ENCODE assay signal across 21 mouse cellular contexts in genomic region chr1:172539827-172540226, GRCm38 (mm10). TPM values are rescaled to one million over a fixed set of nuclear protein-coding genes. Genes with fewer than 3 reads are reported as not detected.
DNase-seq lines count a peak whose midpoint lies in the region; ATAC-seq and TF ChIP-seq lines count a peak whose summit lies in the region.
"Had no signal": no experiment of that assay in that cellular context is flagged by ENCODE, and none has a peak within 500 bp of the region (broad histone marks: within the 10 kb centered on the region; RNA-seq: fewer than 3 reads in every experiment).

No protein-coding gene starts in this region.

- TF ChIP-seq CTCF in hindbrain, postnatal 0 days (IDR thresholded peaks at IDR 0.05; ENCODE audit: low read depth): no peak
- no peak for TF ChIP-seq CTCF in kidney, adult 2 months (conservative IDR thresholded peaks at IDR 0.05; ENCODE audit: insufficient read depth, insufficient read length, low read depth, low read length)

- no peak for ATAC-seq in hindbrain, embryonic 15.5 days (ENCODE audit: low FRiP score, low read depth)
- peak; percentile 75; the same call in 1 of the 2 replicates for ATAC-seq in embryonic facial prominence, embryonic 14.5 days (ENCODE audit: low read depth)
- peak; percentile 16; the same call in 1 of the 2 replicates for ATAC-seq in hindbrain, postnatal 0 days
- ATAC-seq in neural tube, embryonic 15.5 days (ENCODE audit: low FRiP score): 0 out of 2 replicates have a peak, but pooled peaks have one; percentile 33
- ATAC-seq: inflammation-experienced regulatory T-cells, adult 6 months; liver, embryonic 12.5 days had no signal

- H3K36me3 ChIP-seq in hindbrain, embryonic 15.5 days: no peaks in the 10 kb centered on the region
- no peaks in the 10 kb centered on the region for H3K36me3 ChIP-seq in hindbrain, embryonic 10.5 days
- no peaks in the 10 kb centered on the region for H3K36me3 ChIP-seq in embryonic facial prominence, embryonic 14.5 days (ENCODE audit: control insufficient read depth, insufficient read depth, low read length)
- H3K36me3 ChIP-seq in hindbrain, postnatal 0 days (ENCODE audit: insufficient read depth, low read length): no peaks in the 10 kb centered on the region
- no peaks in the 10 kb centered on the region for H3K36me3 ChIP-seq in neural tube, embryonic 15.5 days
- H3K36me3 ChIP-seq in kidney, adult 2 months (ENCODE audit: control insufficient read depth, insufficient read depth, low read length): no peaks in the 10 kb centered on the region
- H3K36me3 ChIP-seq: G1E; liver, embryonic 12.5 days; lung, embryonic 15.5 days had no signal

- no peak overlapping the region for H3K9ac ChIP-seq in hindbrain, embryonic 15.5 days
- H3K9ac ChIP-seq in embryonic facial prominence, embryonic 14.5 days (ENCODE audit: low read depth, low read length): no peak overlapping the region
- no peak overlapping the region for H3K9ac ChIP-seq in hindbrain, postnatal 0 days (replicated peaks; ENCODE audit: low read length)
- no peak overlapping the region for H3K9ac ChIP-seq in neural tube, embryonic 15.5 days (replicated peaks)
- H3K9ac ChIP-seq: liver, embryonic 12.5 days; lung, embryonic 15.5 days had no signal

- no peak for TF ChIP-seq POLR2A in kidney, adult 2 months (IDR thresholded peaks at IDR 0.05; ENCODE audit: low read depth, low read length)

- peaks cover 14% of the 10 kb centered on the region for H3K4me1 ChIP-seq in hindbrain, embryonic 15.5 days (replicated peaks)
- H3K4me1 ChIP-seq in hindbrain, embryonic 10.5 days (replicated peaks): peaks cover 8% of the 10 kb centered on the region
- H3K4me1 ChIP-seq in embryonic facial prominence, embryonic 14.5 days (ENCODE audit: control insufficient read depth, insufficient read depth, low read length): 0 out of 2 replicates have a peak, but pooled peaks cover 4% of the 10 kb centered on the region
- H3K4me1 ChIP-seq in hindbrain, postnatal 0 days (ENCODE audit: insufficient read depth, low read length): no peaks in the 10 kb centered on the region; the same call in 1 of the 2 replicates
- H3K4me1 ChIP-seq in neural tube, embryonic 15.5 days: peaks cover 19% of the 10 kb centered on the region
- no peaks in the 10 kb centered on the region for H3K4me1 ChIP-seq in kidney, adult 2 months (ENCODE audit: control insufficient read depth, insufficient read depth, low read length)
- H3K4me1 ChIP-seq: liver, embryonic 12.5 days; lung, embryonic 15.5 days had no signal

- WGBS in hindbrain, embryonic 15.5 days: 54% methylated on average over 6 of the region's 6 CpGs
- 74% methylated on average over 6 of the region's 6 CpGs for WGBS in hindbrain, embryonic 10.5 days
- 45% methylated on average over 6 of the region's 6 CpGs for WGBS in embryonic facial prominence, embryonic 14.5 days
- 47% methylated on average over 6 of the region's 6 CpGs for WGBS in hindbrain, postnatal 0 days
- WGBS in neural tube, embryonic 15.5 days: 54% methylated on average over 6 of the region's 6 CpGs
- WGBS in kidney, adult 2 months: 67% methylated on average over 6 of the region's 6 CpGs

- no peak overlapping the region for H3K4me3 ChIP-seq in hindbrain, embryonic 15.5 days
- H3K4me3 ChIP-seq in hindbrain, embryonic 10.5 days: no peak overlapping the region
- H3K4me3 ChIP-seq in embryonic facial prominence, embryonic 14.5 days (ENCODE audit: low read depth, low read length): no peak overlapping the region
- no peak overlapping the region for H3K4me3 ChIP-seq in hindbrain, postnatal 0 days (ENCODE audit: low read length)
- H3K4me3 ChIP-seq in neural tube, embryonic 15.5 days (replicated peaks): no peak overlapping the region
- H3K4me3 ChIP-seq in kidney, adult 2 months (ENCODE audit: insufficient read depth, low read depth, low read length): no peak overlapping the region
- H3K4me3 ChIP-seq: heart, adult 2 months; liver, embryonic 12.5 days; lung, embryonic 15.5 days had no signal

- DNase-seq in hindbrain, embryonic 10.5 days (ENCODE audit: low spot score): no peak
- DNase-seq in embryonic facial prominence, embryonic 14.5 days (ENCODE audit: low spot score): peak; percentile 58
- DNase-seq in hindbrain, postnatal 0 days (ENCODE audit: low spot score): peak; percentile 45
- no peak for DNase-seq in ovary, postnatal 10 days (ENCODE audit: low spot score)
- DNase-seq in kidney, adult 2 months: no peak
- DNase-seq: adrenal gland, adult 8-10 months; cerebellum, adult 8-10 months; heart, adult 2 months; layer of hippocampus, adult 9-11 months; thymus, adult 18-20 months had no signal

- no peak overlapping the region for H3K4me2 ChIP-seq in hindbrain, embryonic 15.5 days
- H3K4me2 ChIP-seq in embryonic facial prominence, embryonic 14.5 days (ENCODE audit: low read depth, low read length): no peak overlapping the region
- no peak overlapping the region for H3K4me2 ChIP-seq in hindbrain, postnatal 0 days (ENCODE audit: low read depth, low read length)
- no peak overlapping the region for H3K4me2 ChIP-seq in neural tube, embryonic 15.5 days
- H3K4me2 ChIP-seq: liver, embryonic 12.5 days; lung, embryonic 15.5 days had no signal

- H3K27me3 ChIP-seq in hindbrain, embryonic 15.5 days: no peaks in the 10 kb centered on the region
- peaks cover 25% of the 10 kb centered on the region for H3K27me3 ChIP-seq in hindbrain, embryonic 10.5 days (ENCODE audit: insufficient read depth, poor library complexity, severe bottlenecking)
- H3K27me3 ChIP-seq in embryonic facial prominence, embryonic 14.5 days (replicated peaks; ENCODE audit: control insufficient read depth, insufficient read depth, low read length): no peaks in the 10 kb centered on the region
- H3K27me3 ChIP-seq in hindbrain, postnatal 0 days (ENCODE audit: insufficient read depth, low read length): no peaks in the 10 kb centered on the region
- 0 out of 2 replicates have a peak, but pooled peaks cover 3% of the 10 kb centered on the region for H3K27me3 ChIP-seq in neural tube, embryonic 15.5 days (replicated peaks)
- H3K27me3 ChIP-seq in kidney, adult 2 months (replicated peaks; ENCODE audit: control insufficient read depth, insufficient read depth, low read length): no peaks in the 10 kb centered on the region
- H3K27me3 ChIP-seq: lung, embryonic 15.5 days had no signal

- H3K27ac ChIP-seq in hindbrain, embryonic 15.5 days (replicated peaks): peak overlapping the region; percentile 62; the same call in 1 of the 2 replicates
- H3K27ac ChIP-seq in hindbrain, embryonic 10.5 days: no peak overlapping the region
- no peak overlapping the region for H3K27ac ChIP-seq in embryonic facial prominence, embryonic 14.5 days (replicated peaks; ENCODE audit: low read depth, low read length)
- peak overlapping the region; percentile 65; the same call in 1 of the 2 replicates for H3K27ac ChIP-seq in hindbrain, postnatal 0 days
- H3K27ac ChIP-seq in neural tube, embryonic 15.5 days (replicated peaks): peak overlapping the region; percentile 51; the same call in 1 of the 2 replicates
- H3K27ac ChIP-seq in kidney, adult 2 months (ENCODE audit: insufficient read depth, low read depth, low read length): no peak overlapping the region
- H3K27ac ChIP-seq: heart, adult 2 months; kidney, postnatal 0 days; liver, embryonic 12.5 days; lung, embryonic 15.5 days had no signal

- no peaks in the 10 kb centered on the region for H3K9me3 ChIP-seq in hindbrain, embryonic 15.5 days
- H3K9me3 ChIP-seq in hindbrain, embryonic 10.5 days: no peaks in the 10 kb centered on the region
- H3K9me3 ChIP-seq in embryonic facial prominence, embryonic 14.5 days (ENCODE audit: control insufficient read depth, low read length): no peaks in the 10 kb centered on the region
- no peaks in the 10 kb centered on the region for H3K9me3 ChIP-seq in hindbrain, postnatal 0 days (ENCODE audit: low read length)
- H3K9me3 ChIP-seq in neural tube, embryonic 15.5 days (replicated peaks): no peaks in the 10 kb centered on the region; the same call in 1 of the 2 replicates
- H3K9me3 ChIP-seq: liver, embryonic 12.5 days; lung, embryonic 15.5 days had no signal

RNA-seq across cellular contexts. Expression of gene Vsig8, which starts 15.9 kb away (rescaled TPM):
- polyA plus RNA-seq in hindbrain, embryonic 15.5 days (2015; fragmentation: Nextera tagmentation; extraction: Ambion mirVana): 0.71 and 1.1 TPM in 2 replicates
- 0.15 TPM in 1 of 2 replicates, not detected in the other for polyA plus RNA-seq in hindbrain, embryonic 10.5 days (2016; fragmentation: Nextera tagmentation; extraction: Ambion mirVana)
- polyA plus RNA-seq in embryonic facial prominence, embryonic 14.5 days (2014; fragmentation: Nextera tagmentation; extraction: Ambion mirVana): 0.45 and 1.6 TPM in 2 replicates
- total RNA-seq in hindbrain, postnatal 0 days (2014; rRNA removed): 1.9 and 2.9 TPM in 2 replicates
- polyA plus RNA-seq in hindbrain, postnatal 0 days (2015; fragmentation: Nextera tagmentation; extraction: Ambion mirVana): 1.9 and 2.0 TPM in 2 replicates
- 1.4 and 1.9 TPM in 2 replicates for polyA plus RNA-seq in neural tube, embryonic 15.5 days (2015; fragmentation: Nextera tagmentation; extraction: Ambion mirVana)
- 0.38 and 0.41 TPM in 2 replicates for polyA plus RNA-seq in kidney, adult 2 months (2012; rRNA removed)
- total RNA-seq: G1E; gastrocnemius, adult 8-10 months; heart, adult 2 months; megakaryocyte, adult 5-6 weeks had no signal
- polyA plus RNA-seq: G1E; heart, adult 2 months; inflammation-experienced regulatory T-cells, adult 6 months; liver, embryonic 12.5 days had no signal

RNA-seq across cellular contexts. Expression of gene Cfap45, which starts 19.2 kb away (rescaled TPM):
- polyA plus RNA-seq in hindbrain, embryonic 15.5 days (2015; fragmentation: Nextera tagmentation; extraction: Ambion mirVana): 2.8 and 4.6 TPM in 2 replicates
- 2.4 and 3.6 TPM in 2 replicates for polyA plus RNA-seq in hindbrain, embryonic 10.5 days (2016; fragmentation: Nextera tagmentation; extraction: Ambion mirVana)
- 6.5 and 8.9 TPM in 2 replicates for polyA plus RNA-seq in embryonic facial prominence, embryonic 14.5 days (2014; fragmentation: Nextera tagmentation; extraction: Ambion mirVana)
- 1.0 and 1.2 TPM in 2 replicates for total RNA-seq in hindbrain, postnatal 0 days (2014; rRNA removed)
- polyA plus RNA-seq in hindbrain, postnatal 0 days (2015; fragmentation: Nextera tagmentation; extraction: Ambion mirVana): 3.7 and 4.5 TPM in 2 replicates
- polyA plus RNA-seq in neural tube, embryonic 15.5 days (2015; fragmentation: Nextera tagmentation; extraction: Ambion mirVana): 3.8 and 4.3 TPM in 2 replicates
- polyA plus RNA-seq in kidney, adult 2 months (2012; rRNA removed): 0.33 and 0.79 TPM in 2 replicates
- total RNA-seq: gastrocnemius, adult 8-10 months had no signal
- polyA plus RNA-seq: G1E had no signal

RNA-seq across cellular contexts. Expression of gene Tagln2, which starts 40.0 kb away (rescaled TPM):
- 77.7 and 83.7 TPM in 2 replicates for polyA plus RNA-seq in hindbrain, embryonic 15.5 days (2015; fragmentation: Nextera tagmentation; extraction: Ambion mirVana)
- 73.3 and 80.4 TPM in 2 replicates for polyA plus RNA-seq in hindbrain, embryonic 10.5 days (2016; fragmentation: Nextera tagmentation; extraction: Ambion mirVana)
- polyA plus RNA-seq in embryonic facial prominence, embryonic 14.5 days (2014; fragmentation: Nextera tagmentation; extraction: Ambion mirVana): 192 and 231 TPM in 2 replicates
- 45.1 and 70.2 TPM in 2 replicates for total RNA-seq in hindbrain, postnatal 0 days (2014; rRNA removed)
- polyA plus RNA-seq in hindbrain, postnatal 0 days (2015; fragmentation: Nextera tagmentation; extraction: Ambion mirVana): 59.2 and 61.6 TPM in 2 replicates
- 140 and 198 TPM in 2 replicates for polyA plus RNA-seq in neural tube, embryonic 15.5 days (2015; fragmentation: Nextera tagmentation; extraction: Ambion mirVana)
- 202 and 286 TPM in 2 replicates for polyA plus RNA-seq in kidney, adult 2 months (2012; rRNA removed)

RNA-seq across cellular contexts. Expression of gene Slamf8, which starts 50.5 kb away (rescaled TPM):
- polyA plus RNA-seq in hindbrain, embryonic 15.5 days (2015; fragmentation: Nextera tagmentation; extraction: Ambion mirVana): 0.13 TPM in 1 of 2 replicates, not detected in the other
- 0.12 TPM in 1 of 2 replicates, not detected in the other for polyA plus RNA-seq in hindbrain, embryonic 10.5 days (2016; fragmentation: Nextera tagmentation; extraction: Ambion mirVana)
- 0.17 TPM in 1 of 2 replicates, not detected in the other for polyA plus RNA-seq in embryonic facial prominence, embryonic 14.5 days (2014; fragmentation: Nextera tagmentation; extraction: Ambion mirVana)
- 0.11 TPM in 1 of 2 replicates, not detected in the other for total RNA-seq in hindbrain, postnatal 0 days (2014; rRNA removed)
- polyA plus RNA-seq in hindbrain, postnatal 0 days (2015; fragmentation: Nextera tagmentation; extraction: Ambion mirVana): 0.14 TPM in 1 of 2 replicates, not detected in the other
- 0.33 TPM in 1 of 2 replicates, not detected in the other for polyA plus RNA-seq in neural tube, embryonic 15.5 days (2015; fragmentation: Nextera tagmentation; extraction: Ambion mirVana)
- polyA plus RNA-seq in kidney, adult 2 months (2012; rRNA removed): 1.7 and 3.0 TPM in 2 replicates
- total RNA-seq: gastrocnemius, adult 8-10 months; left cerebral cortex, postnatal 14 days had no signal
- polyA plus RNA-seq: G1E; heart, postnatal 0 days; liver, embryonic 12.5 days had no signal

RNA-seq across cellular contexts. Expression of gene Igsf9, which starts 58.2 kb away (rescaled TPM):
- 45.7 and 49.3 TPM in 2 replicates for polyA plus RNA-seq in hindbrain, embryonic 15.5 days (2015; fragmentation: Nextera tagmentation; extraction: Ambion mirVana)
- 74.1 and 76.0 TPM in 2 replicates for polyA plus RNA-seq in hindbrain, embryonic 10.5 days (2016; fragmentation: Nextera tagmentation; extraction: Ambion mirVana)
- polyA plus RNA-seq in embryonic facial prominence, embryonic 14.5 days (2014; fragmentation: Nextera tagmentation; extraction: Ambion mirVana): 21.4 and 26.3 TPM in 2 replicates
- total RNA-seq in hindbrain, postnatal 0 days (2014; rRNA removed): 17.9 and 33.0 TPM in 2 replicates
- polyA plus RNA-seq in hindbrain, postnatal 0 days (2015; fragmentation: Nextera tagmentation; extraction: Ambion mirVana): 10.5 and 13.5 TPM in 2 replicates
- polyA plus RNA-seq in neural tube, embryonic 15.5 days (2015; fragmentation: Nextera tagmentation; extraction: Ambion mirVana): 38.9 TPM in 2 replicates
- polyA plus RNA-seq in kidney, adult 2 months (2012; rRNA removed): 15.4 and 20.7 TPM in 2 replicates
- polyA plus RNA-seq: G1E had no signal

Comparison
In these comparisons a context has a peak if more than half of its experiments do, and no peak if none do; other contexts are left out.
1. H3K27ac ChIP-seq: peak in hindbrain, embryonic 15.5 days (single experiment), hindbrain, postnatal 0 days (single experiment) and neural tube, embryonic 15.5 days (single experiment); none in hindbrain, embryonic 10.5 days (single experiment), embryonic facial prominence, embryonic 14.5 days (single experiment) and kidney, adult 2 months (single experiment).
2. DNase-seq: peak in embryonic facial prominence, embryonic 14.5 days (single experiment) and hindbrain, postnatal 0 days (single experiment); none in hindbrain, embryonic 10.5 days (single experiment), ovary, postnatal 10 days (single experiment) and kidney, adult 2 months (single experiment).